Mouse (Mus musculus) megakaryocyte, embryonic 14.5 days (primary cell): ENCODE results near the gene Crtac1. TPM values are rescaled to one million over a fixed set of nuclear protein-coding genes. Genes with fewer than 3 reads are reported as not detected.

ENCODE experiments used
- H3K27me3 ChIP-seq: replicated peaks from 2 replicates; pipeline ENCODE3; 2012; ENCODE audit warnings: inconsistent platforms
- H3K36me3 ChIP-seq: replicated peaks from 2 replicates; pipeline ENCODE3; 2012; ENCODE audit warnings: low read length, inconsistent platforms, mixed read lengths
- H3K4me1 ChIP-seq: 2 replicates; pipeline ENCODE4 v1.6.1; 2012; ENCODE audit warnings: inconsistent platforms
- H3K4me3 ChIP-seq: replicated peaks from 2 replicates; pipeline ENCODE3; 2012; ENCODE audit warnings: moderate library complexity, mild to moderate bottlenecking, inconsistent platforms
- H3K9me3 ChIP-seq: 2 replicates; pipeline ENCODE4 v1.6.1; 2012; ENCODE audit warnings: inconsistent platforms
- FLI1 ChIP-seq: IDR thresholded peaks from 2 replicates; pipeline ENCODE4 v1.6.1; 2012; ENCODE audit warnings: low read length, inconsistent platforms, mixed read lengths
- GATA1 ChIP-seq: IDR thresholded peaks from 3 replicates; pipeline ENCODE4 v1.6.1; 2012; ENCODE audit warnings: mixed read lengths, low read length, inconsistent platforms, borderline replicate concordance
- polyA plus RNA-seq: library from polyadenylated mRNA; stranded (reverse); fragments of >175 nt; gene quantifications from 2 replicates; pipeline ENCODE4 v1.2.3, GENCODE M21; 2012; ENCODE audit warnings: low replicate concordance; ENCODE audit not compliant: insufficient read depth

Gene Crtac1
- polyA plus RNA-seq, 1 experiment: 0.03 TPM

GRCm38 (mm10) chr19:42316525-42316924 lies 115.1 kb downstream of the Crtac1 start:
- TF ChIP-seq FLI1 (no peak), GATA1 (no peak)
- Histone ChIP-seq H3K36me3 (no peaks in the 10 kb centered on the region), H3K27me3 (peaks cover 48% of the 10 kb centered on the region), H3K4me1 (peaks cover 5% of the 10 kb centered on the region; the same call in 1 of the 2 replicates), H3K9me3 (no peaks in the 10 kb centered on the region), H3K4me3 (no peak overlapping the region)

- peaks cover 47% of the 10 kb centered on the region for H3K27me3 ChIP-seq
Measured at GRCm38 (mm10) chr19:42315914-42316313, 115.7 kb downstream of the Crtac1 start.

GRCm38 (mm10) chr19:42315070-42315679 lies 116.4 kb downstream of the Crtac1 start:
- H3K27me3 ChIP-seq: peaks cover 51% of the 10 kb centered on the region
- no peak for TF ChIP-seq GATA1
- TF ChIP-seq FLI1: no peak

More at GRCm38 (mm10) chr19:42315914-42316313, 115.7 kb downstream of the Crtac1 start:
- peaks cover 5% of the 10 kb centered on the region; the same call in 1 of the 2 replicates for H3K4me1 ChIP-seq
- H3K36me3 ChIP-seq: no peaks in the 10 kb centered on the region
- no peak overlapping the region for H3K4me3 ChIP-seq
- no peak for TF ChIP-seq GATA1
- no peak for TF ChIP-seq FLI1
- no peaks in the 10 kb centered on the region for H3K9me3 ChIP-seq

GRCm38 (mm10) chr19:42312191-42312590 lies 119.4 kb downstream of the Crtac1 start:
- Histone ChIP-seq H3K4me1 (peaks cover 8% of the 10 kb centered on the region), H3K9me3 (no peaks in the 10 kb centered on the region), H3K36me3 (no peaks in the 10 kb centered on the region), H3K4me3 (no peak overlapping the region), H3K27me3 (peaks cover 53% of the 10 kb centered on the region)
- TF ChIP-seq GATA1 (no peak), FLI1 (no peak)

More at GRCm38 (mm10) chr19:42315070-42315679, 116.4 kb downstream of the Crtac1 start:
- Histone ChIP-seq H3K4me3 (no peak overlapping the region), H3K36me3 (no peaks in the 10 kb centered on the region), H3K4me1 (peaks cover 5% of the 10 kb centered on the region; the same call in 1 of the 2 replicates), H3K9me3 (no peaks in the 10 kb centered on the region)

- no peak for TF ChIP-seq FLI1
- TF ChIP-seq GATA1: no peak
- H3K4me1 ChIP-seq: peaks cover 16% of the 10 kb centered on the region
- H3K9me3 ChIP-seq: no peaks in the 10 kb centered on the region
- H3K27me3 ChIP-seq: peaks cover 53% of the 10 kb centered on the region
- H3K4me3 ChIP-seq: no peak overlapping the region
- no peaks in the 10 kb centered on the region for H3K36me3 ChIP-seq
Measured at GRCm38 (mm10) chr19:42311332-42311731, 120.3 kb downstream of the Crtac1 start.

GRCm38 (mm10) chr19:42308931-42309330 lies 122.7 kb downstream of the Crtac1 start:
- H3K4me1 ChIP-seq: peaks cover 26% of the 10 kb centered on the region
- no peak overlapping the region for H3K4me3 ChIP-seq
- peaks cover 52% of the 10 kb centered on the region for H3K27me3 ChIP-seq
- no peaks in the 10 kb centered on the region for H3K36me3 ChIP-seq
- no peaks in the 10 kb centered on the region for H3K9me3 ChIP-seq
- no peak for TF ChIP-seq FLI1

GRCm38 (mm10) chr19:42307019-42307418 lies 124.6 kb downstream of the Crtac1 start:
- H3K27me3 ChIP-seq: peaks cover 55% of the 10 kb centered on the region
- H3K36me3 ChIP-seq: no peaks in the 10 kb centered on the region
- no peaks in the 10 kb centered on the region for H3K9me3 ChIP-seq
- peaks cover 21% of the 10 kb centered on the region for H3K4me1 ChIP-seq
- TF ChIP-seq GATA1 (no peak), FLI1 (no peak)
- no peak overlapping the region for H3K4me3 ChIP-seq

GRCm38 (mm10) chr19:42306202-42306601 lies 125.4 kb downstream of the Crtac1 start:
- TF ChIP-seq GATA1 (no peak), FLI1 (no peak)

GRCm38 (mm10) chr19:42305746-42306145 lies 125.8 kb downstream of the Crtac1 start:
- Histone ChIP-seq H3K9me3 (no peaks in the 10 kb centered on the region), H3K36me3 (no peaks in the 10 kb centered on the region), H3K4me1 (peaks cover 21% of the 10 kb centered on the region), H3K4me3 (peak overlapping the region; percentile 44), H3K27me3 (peaks cover 53% of the 10 kb centered on the region)
- no peak for TF ChIP-seq FLI1
- TF ChIP-seq GATA1: no peak

More at GRCm38 (mm10) chr19:42306202-42306601, 125.4 kb downstream of the Crtac1 start:
- no peaks in the 10 kb centered on the region for H3K36me3 ChIP-seq
- H3K4me1 ChIP-seq: peaks cover 21% of the 10 kb centered on the region
- H3K27me3 ChIP-seq: peaks cover 55% of the 10 kb centered on the region
- peak overlapping the region; percentile 80 for H3K4me3 ChIP-seq
- no peaks in the 10 kb centered on the region for H3K9me3 ChIP-seq

- Histone ChIP-seq H3K4me1 (peaks cover 21% of the 10 kb centered on the region), H3K4me3 (no peak overlapping the region), H3K9me3 (no peaks in the 10 kb centered on the region), H3K36me3 (no peaks in the 10 kb centered on the region), H3K27me3 (peaks cover 59% of the 10 kb centered on the region)
- TF ChIP-seq GATA1: no peak
- TF ChIP-seq FLI1: no peak
Measured at GRCm38 (mm10) chr19:42304506-42304905, 127.1 kb downstream of the Crtac1 start.
